Mouse (Mus musculus) T-helper 1 cell (primary cell): ENCODE measurements around the gene 1700007K13Rik.

Source experiments
- in situ Hi-C: fragments of 300-600 bp; cut with MboI, MseI; formaldehyde crosslinking; loops from one replicate; pipeline ENCODE4 v1.15.1; 2025; ENCODE audit warnings: high pct_unique_total_duplicates

The 1700007K13Rik gene

GRCm38 (mm10) chr2:28470591-28470990 is 4.5 kb upstream of the 1700007K13Rik start:
- in situ Hi-C loops, result no loop called here

GRCm38 (mm10) chr2:28469461-28469860 is 3.3 kb upstream of the 1700007K13Rik start:
- in situ Hi-C loops, result no loop called here

GRCm38 (mm10) chr2:28468486-28469225 is 2.5 kb upstream of the 1700007K13Rik start:
- in situ Hi-C loops, result no loop called here

GRCm38 (mm10) chr2:28467860-28468485 is 1.8 kb upstream of the 1700007K13Rik start, which contains the start of gene Mrps2:
Gene Mrps2, plus strand, starts transcription at chr2:28468066.
- in situ Hi-C loops, result no loop called here

- in situ Hi-C loops, result no loop called here
Observed at GRCm38 (mm10) chr2:28464919-28465318, 1.2 kb downstream of the 1700007K13Rik start.

GRCm38 (mm10) chr2:28463919-28464318 is 2.2 kb downstream of the 1700007K13Rik start:
- in situ Hi-C loops, result no loop called here

GRCm38 (mm10) chr2:28456616-28457015 is 9.5 kb downstream of the 1700007K13Rik start:
- in situ Hi-C loops, result no loop called here

- in situ Hi-C loops, result no loop called here
Observed at GRCm38 (mm10) chr2:28453539-28453938, 12.6 kb downstream of the 1700007K13Rik start.

GRCm38 (mm10) chr2:28451663-28452062 is 14.5 kb downstream of the 1700007K13Rik start:
- in situ Hi-C loops, result no loop called here

GRCm38 (mm10) chr2:28447315-28447670 is 18.8 kb downstream of the 1700007K13Rik start:
- in situ Hi-C loops, result no loop called here

- in situ Hi-C loops, result no loop called here
Observed at GRCm38 (mm10) chr2:28446515-28447314, 19.4 kb downstream of the 1700007K13Rik start, which contains the start of gene Ppp1r26. Gene Ppp1r26, plus strand, starts transcription at chr2:28446800.

GRCm38 (mm10) chr2:28446181-28446514 is 20.0 kb downstream of the 1700007K13Rik start:
- in situ Hi-C loops, result no loop called here

- in situ Hi-C loops, result no loop called here
Observed at GRCm38 (mm10) chr2:28445082-28445481, 21.1 kb downstream of the 1700007K13Rik start.

GRCm38 (mm10) chr2:28440842-28441241 is 25.3 kb downstream of the 1700007K13Rik start:
- in situ Hi-C loops, result no loop called here

- in situ Hi-C loops, result no loop called here
Observed at GRCm38 (mm10) chr2:28435401-28435800, 30.7 kb downstream of the 1700007K13Rik start.

- in situ Hi-C loops, result no loop called here
Observed at GRCm38 (mm10) chr2:28433512-28433911, 32.6 kb downstream of the 1700007K13Rik start.

GRCm38 (mm10) chr2:28432811-28433210 is 33.3 kb downstream of the 1700007K13Rik start:
- in situ Hi-C loops, result no loop called here

GRCm38 (mm10) chr2:28430846-28431245 is 35.3 kb downstream of the 1700007K13Rik start:
- in situ Hi-C loops, result no loop called here

- in situ Hi-C loops, result no loop called here
Observed at GRCm38 (mm10) chr2:28427226-28427625, 38.9 kb downstream of the 1700007K13Rik start.

GRCm38 (mm10) chr2:28423167-28423566 is 43.0 kb downstream of the 1700007K13Rik start:
- in situ Hi-C loops, result no loop called here

- in situ Hi-C loops, result no loop called here
Observed at GRCm38 (mm10) chr2:28419898-28420297, 46.2 kb downstream of the 1700007K13Rik start.

- in situ Hi-C loops, result no loop called here
Observed at GRCm38 (mm10) chr2:28418034-28418433, 48.1 kb downstream of the 1700007K13Rik start.
